ENCODE assay signal across 24 mouse cellular contexts in genomic region chr6:65470320-65470719, GRCm38 (mm10). TPM values are rescaled to one million over a fixed set of nuclear protein-coding genes. Genes with fewer than 3 reads are reported as not detected.
DNase-seq lines count a peak whose midpoint lies in the region; ATAC-seq lines count a peak whose summit lies in the region.
"Had no signal": no experiment of that assay in that cellular context is flagged by ENCODE, and none has a peak within 500 bp of the region (broad histone marks: within the 10 kb centered on the region; RNA-seq: fewer than 3 reads in every experiment).

No protein-coding gene starts in this region.

- no peak overlapping the region for H3K9ac ChIP-seq in forebrain, embryonic 13.5 days
- H3K9ac ChIP-seq in forebrain, embryonic 12.5 days, result no peak overlapping the region
- H3K9ac ChIP-seq in hindbrain, embryonic 14.5 days, result no peak overlapping the region
- no peak overlapping the region for H3K9ac ChIP-seq in hindbrain, embryonic 12.5 days
- no peak overlapping the region for H3K9ac ChIP-seq in midbrain, embryonic 14.5 days (replicated peaks; ENCODE audit: low read length)
- H3K9ac ChIP-seq in midbrain, embryonic 11.5 days (ENCODE audit: low read length), result no peak overlapping the region
- H3K9ac ChIP-seq in neural tube, embryonic 14.5 days (replicated peaks; ENCODE audit: low read depth, low read length), result no peak overlapping the region
- H3K9ac ChIP-seq in liver, embryonic 12.5 days, result no peak overlapping the region
- H3K9ac ChIP-seq: embryonic facial prominence, embryonic 12.5 days; heart, embryonic 15.5 days; intestine, embryonic 15.5 days had no signal

- ATAC-seq in forebrain, embryonic 13.5 days, result peak; percentile 53; the same call in 1 of the 2 replicates
- ATAC-seq in forebrain, embryonic 12.5 days (ENCODE audit: low FRiP score), result no peak
- peak; percentile 77; the same call in 1 of the 2 replicates for ATAC-seq in hindbrain, embryonic 14.5 days (ENCODE audit: low FRiP score)
- ATAC-seq in hindbrain, embryonic 12.5 days (ENCODE audit: low FRiP score), result no peak
- peak; percentile 62; the same call in 1 of the 2 replicates for ATAC-seq in midbrain, embryonic 14.5 days (ENCODE audit: low FRiP score, low TSS enrichment)
- ATAC-seq in midbrain, embryonic 11.5 days (ENCODE audit: low FRiP score), result no peak
- peak; percentile 68; the same call in 1 of the 2 replicates for ATAC-seq in neural tube, embryonic 14.5 days (ENCODE audit: low read depth)
- ATAC-seq in liver, embryonic 12.5 days, result no peak
- ATAC-seq: CD4-positive, CD25-positive, alpha-beta regulatory T cell, adult 4 months; forebrain, embryonic 14.5 days; intestine, embryonic 15.5 days had no signal

- DNase-seq in hindbrain, embryonic 14.5 days (ENCODE audit: low spot score), result no peak
- DNase-seq in midbrain, embryonic 14.5 days, result peak; percentile 22
- DNase-seq in midbrain, embryonic 11.5 days (ENCODE audit: low spot score, missing footprints), result no peak
- DNase-seq: adrenal gland, postnatal 10 days; B cell, adult 2 months; cerebellum, adult 11-12 months; cerebellum, adult 9-10 months; cerebellum, postnatal 25 days; gastrocnemius, postnatal 14 days; heart, adult 2 months; heart, postnatal 14 days had no signal

- H3K4me3 ChIP-seq in forebrain, embryonic 13.5 days, result no peak overlapping the region
- H3K4me3 ChIP-seq in forebrain, embryonic 12.5 days (replicated peaks), result no peak overlapping the region
- no peak overlapping the region for H3K4me3 ChIP-seq in hindbrain, embryonic 14.5 days (replicated peaks; ENCODE audit: low read length)
- H3K4me3 ChIP-seq in hindbrain, embryonic 12.5 days, result no peak overlapping the region
- no peak overlapping the region for H3K4me3 ChIP-seq in midbrain, embryonic 14.5 days (replicated peaks; ENCODE audit: low read depth, low read length)
- no peak overlapping the region for H3K4me3 ChIP-seq in midbrain, embryonic 11.5 days (ENCODE audit: low read depth, low read length)
- no peak overlapping the region for H3K4me3 ChIP-seq in neural tube, embryonic 14.5 days (ENCODE audit: low read depth, low read length)
- no peak overlapping the region for H3K4me3 ChIP-seq in liver, embryonic 12.5 days
- H3K4me3 ChIP-seq: embryonic facial prominence, embryonic 12.5 days; heart, adult 2 months; heart, embryonic 15.5 days; intestine, embryonic 15.5 days had no signal

- H3K4me1 ChIP-seq in forebrain, embryonic 13.5 days, result no peaks in the 10 kb centered on the region
- no peaks in the 10 kb centered on the region for H3K4me1 ChIP-seq in forebrain, embryonic 12.5 days
- no peaks in the 10 kb centered on the region for H3K4me1 ChIP-seq in hindbrain, embryonic 14.5 days (replicated peaks; ENCODE audit: control insufficient read depth, insufficient read depth, low read length)
- no peaks in the 10 kb centered on the region for H3K4me1 ChIP-seq in hindbrain, embryonic 12.5 days
- 0 out of 2 replicates have a peak, but pooled peaks cover 4% of the 10 kb centered on the region for H3K4me1 ChIP-seq in midbrain, embryonic 14.5 days (ENCODE audit: control insufficient read depth, insufficient read depth, low read length)
- no peaks in the 10 kb centered on the region for H3K4me1 ChIP-seq in midbrain, embryonic 11.5 days (ENCODE audit: control insufficient read depth, insufficient read depth, low read length)
- no peaks in the 10 kb centered on the region for H3K4me1 ChIP-seq in neural tube, embryonic 14.5 days (ENCODE audit: control insufficient read depth, insufficient read depth, low read length)
- no peaks in the 10 kb centered on the region for H3K4me1 ChIP-seq in liver, embryonic 12.5 days
- H3K4me1 ChIP-seq: embryonic facial prominence, embryonic 12.5 days; heart, embryonic 15.5 days; intestine, embryonic 15.5 days had no signal

- no peaks in the 10 kb centered on the region for H3K9me3 ChIP-seq in forebrain, embryonic 13.5 days (replicated peaks)
- H3K9me3 ChIP-seq in forebrain, embryonic 12.5 days, result no peaks in the 10 kb centered on the region
- H3K9me3 ChIP-seq in hindbrain, embryonic 14.5 days (ENCODE audit: control insufficient read depth, low read length), result no peaks in the 10 kb centered on the region
- H3K9me3 ChIP-seq in hindbrain, embryonic 12.5 days (replicated peaks), result no peaks in the 10 kb centered on the region
- H3K9me3 ChIP-seq in midbrain, embryonic 14.5 days (ENCODE audit: control insufficient read depth, low read length), result no peaks in the 10 kb centered on the region
- H3K9me3 ChIP-seq in midbrain, embryonic 11.5 days (ENCODE audit: control insufficient read depth, low read length), result no peaks in the 10 kb centered on the region
- H3K9me3 ChIP-seq in neural tube, embryonic 14.5 days (ENCODE audit: control insufficient read depth, low read length), result no peaks in the 10 kb centered on the region
- no peaks in the 10 kb centered on the region for H3K9me3 ChIP-seq in liver, embryonic 12.5 days (replicated peaks)
- H3K9me3 ChIP-seq: embryonic facial prominence, embryonic 12.5 days; G1E; heart, embryonic 15.5 days; intestine, embryonic 15.5 days had no signal

- no peaks in the 10 kb centered on the region for H3K27me3 ChIP-seq in forebrain, embryonic 13.5 days
- no peaks in the 10 kb centered on the region for H3K27me3 ChIP-seq in forebrain, embryonic 12.5 days
- H3K27me3 ChIP-seq in hindbrain, embryonic 14.5 days (ENCODE audit: control insufficient read depth, insufficient read depth, low read length), result no peaks in the 10 kb centered on the region
- H3K27me3 ChIP-seq in hindbrain, embryonic 12.5 days, result no peaks in the 10 kb centered on the region
- H3K27me3 ChIP-seq in midbrain, embryonic 14.5 days (ENCODE audit: control insufficient read depth, insufficient read depth, low read length), result no peaks in the 10 kb centered on the region
- H3K27me3 ChIP-seq in midbrain, embryonic 11.5 days (ENCODE audit: control insufficient read depth, insufficient read depth, low read length), result no peaks in the 10 kb centered on the region
- no peaks in the 10 kb centered on the region for H3K27me3 ChIP-seq in neural tube, embryonic 14.5 days (ENCODE audit: control insufficient read depth, insufficient read depth, low read length)
- no peaks in the 10 kb centered on the region for H3K27me3 ChIP-seq in liver, embryonic 12.5 days (replicated peaks)
- H3K27me3 ChIP-seq: embryonic facial prominence, embryonic 12.5 days; heart, embryonic 15.5 days; intestine, embryonic 15.5 days had no signal

- no peaks in the 10 kb centered on the region for H3K36me3 ChIP-seq in forebrain, embryonic 13.5 days (ENCODE audit: poor library complexity, severe bottlenecking)
- H3K36me3 ChIP-seq in forebrain, embryonic 12.5 days (replicated peaks), result no peaks in the 10 kb centered on the region
- H3K36me3 ChIP-seq in hindbrain, embryonic 14.5 days (replicated peaks; ENCODE audit: control insufficient read depth, insufficient read depth), result no peaks in the 10 kb centered on the region
- H3K36me3 ChIP-seq in hindbrain, embryonic 12.5 days, result no peaks in the 10 kb centered on the region
- H3K36me3 ChIP-seq in midbrain, embryonic 14.5 days (ENCODE audit: control insufficient read depth, insufficient read depth, low read length), result no peaks in the 10 kb centered on the region
- no peaks in the 10 kb centered on the region for H3K36me3 ChIP-seq in midbrain, embryonic 11.5 days (ENCODE audit: control insufficient read depth, insufficient read depth, low read length)
- no peaks in the 10 kb centered on the region for H3K36me3 ChIP-seq in neural tube, embryonic 14.5 days (ENCODE audit: control insufficient read depth, insufficient read depth, low read length)
- no peaks in the 10 kb centered on the region for H3K36me3 ChIP-seq in liver, embryonic 12.5 days
- H3K36me3 ChIP-seq: embryonic facial prominence, embryonic 12.5 days; G1E; heart, embryonic 15.5 days; intestine, embryonic 15.5 days had no signal

- H3K27ac ChIP-seq in forebrain, embryonic 13.5 days, result no peak overlapping the region
- no peak overlapping the region for H3K27ac ChIP-seq in forebrain, embryonic 12.5 days
- H3K27ac ChIP-seq in hindbrain, embryonic 14.5 days, result no peak overlapping the region
- no peak overlapping the region for H3K27ac ChIP-seq in hindbrain, embryonic 12.5 days
- H3K27ac ChIP-seq in midbrain, embryonic 14.5 days (replicated peaks; ENCODE audit: low read depth, low read length), result no peak overlapping the region
- no peak overlapping the region for H3K27ac ChIP-seq in midbrain, embryonic 11.5 days (ENCODE audit: low read depth, low read length)
- no peak overlapping the region for H3K27ac ChIP-seq in neural tube, embryonic 14.5 days (ENCODE audit: low read depth, low read length)
- H3K27ac ChIP-seq in liver, embryonic 12.5 days, result no peak overlapping the region
- H3K27ac ChIP-seq: embryonic facial prominence, embryonic 12.5 days; heart, adult 2 months; heart, embryonic 15.5 days; intestine, embryonic 15.5 days had no signal

- H3K4me2 ChIP-seq in forebrain, embryonic 13.5 days, result no peak overlapping the region
- no peak overlapping the region for H3K4me2 ChIP-seq in forebrain, embryonic 12.5 days
- H3K4me2 ChIP-seq in hindbrain, embryonic 14.5 days (replicated peaks), result no peak overlapping the region
- H3K4me2 ChIP-seq in hindbrain, embryonic 12.5 days (replicated peaks), result no peak overlapping the region
- H3K4me2 ChIP-seq in midbrain, embryonic 14.5 days (ENCODE audit: low read length), result no peak overlapping the region
- no peak overlapping the region for H3K4me2 ChIP-seq in midbrain, embryonic 11.5 days
- H3K4me2 ChIP-seq in neural tube, embryonic 14.5 days (ENCODE audit: low read depth, low read length), result no peak overlapping the region
- H3K4me2 ChIP-seq in liver, embryonic 12.5 days, result no peak overlapping the region
- H3K4me2 ChIP-seq: embryonic facial prominence, embryonic 12.5 days; heart, embryonic 11.5 days; heart, embryonic 15.5 days; intestine, embryonic 15.5 days had no signal

- WGBS in forebrain, embryonic 13.5 days, result 78% methylated on average over 5 of the region's 5 CpGs
- WGBS in forebrain, embryonic 12.5 days, result 72% methylated on average over 5 of the region's 5 CpGs
- 69% methylated on average over 5 of the region's 5 CpGs for WGBS in hindbrain, embryonic 14.5 days
- 83% methylated on average over 5 of the region's 5 CpGs for WGBS in hindbrain, embryonic 12.5 days
- 52% methylated on average over 5 of the region's 5 CpGs for WGBS in midbrain, embryonic 14.5 days
- 82% methylated on average over 5 of the region's 5 CpGs for WGBS in midbrain, embryonic 11.5 days
- WGBS in neural tube, embryonic 14.5 days, result 69% methylated on average over 5 of the region's 5 CpGs
- 64% methylated on average over 5 of the region's 5 CpGs for WGBS in liver, embryonic 12.5 days (ENCODE audit: insufficient replicate concordance)

RNA-seq across cellular contexts. Expression of gene Tnip3, which starts 54.8 kb away (rescaled TPM):
- not detected in 2 replicates for polyA plus RNA-seq in forebrain, embryonic 13.5 days (2015; fragmentation: Nextera tagmentation; extraction: Ambion mirVana)
- polyA plus RNA-seq in forebrain, embryonic 12.5 days (2016; fragmentation: Nextera tagmentation; extraction: Ambion mirVana), result not detected in 2 replicates
- not detected in 2 replicates for polyA plus RNA-seq in hindbrain, embryonic 14.5 days (2014; fragmentation: Nextera tagmentation; extraction: Ambion mirVana)
- not detected in 2 replicates for polyA plus RNA-seq in hindbrain, embryonic 12.5 days (2016; fragmentation: Nextera tagmentation; extraction: Ambion mirVana)
- polyA plus RNA-seq in midbrain, embryonic 14.5 days (2014; fragmentation: Nextera tagmentation; extraction: Ambion mirVana), result 0.05 TPM in 1 of 2 replicates, not detected in the other
- polyA plus RNA-seq in midbrain, embryonic 11.5 days (2014; fragmentation: Nextera tagmentation; extraction: Ambion mirVana), result 0.08 TPM in 1 of 2 replicates, not detected in the other
- 0.08 TPM in 1 of 2 replicates, not detected in the other for polyA plus RNA-seq in neural tube, embryonic 14.5 days (2014; fragmentation: Nextera tagmentation; extraction: Ambion mirVana)
- 0.10 and 0.14 TPM in 2 replicates for polyA plus RNA-seq in liver, embryonic 12.5 days (2016; fragmentation: Nextera tagmentation; extraction: Ambion mirVana)
- polyA plus RNA-seq: cortical plate, adult 2 months; embryonic facial prominence, embryonic 12.5 days; forebrain, embryonic 14.5 days; G1E had no signal

Comparison
In these comparisons a context has a peak if more than half of its experiments do, and no peak if none do; other contexts are left out.
1. ATAC-seq: peak in forebrain, embryonic 13.5 days (single experiment), hindbrain, embryonic 14.5 days (single experiment), midbrain, embryonic 14.5 days (single experiment) and neural tube, embryonic 14.5 days (single experiment); none in forebrain, embryonic 12.5 days (single experiment), hindbrain, embryonic 12.5 days (single experiment), midbrain, embryonic 11.5 days (single experiment) and liver, embryonic 12.5 days (single experiment).